Mouse (Mus musculus) gastrocnemius, postnatal 36 days (tissue): ENCODE measurements around the gene BC048562. TPM values are rescaled to one million over a fixed set of nuclear protein-coding genes. Genes with fewer than 3 reads are reported as not detected.

Experiments
- DNase-seq, 2 experiments: peaks; one replicate each; pipeline ENCODE4 v3.0.0; 2022
- intact Hi-C: fragments of 180-260 bp; cut with DNase I; formaldehyde crosslinking; loops from one replicate; pipeline ENCODE4 v1.15.1; 2025
- long read RNA-seq, 2 experiments: library from polyadenylated mRNA; stranded (forward); transcript quantifications; one replicate each; pipeline ENCODE4 v2.0.0; 2021
- total RNA-seq, 2 experiments: library from RNA; stranded (reverse); gene quantifications; 2 replicates each; pipeline ENCODE4 v1.2.3; 2021

Gene BC048562
- total RNA-seq = not detected
- long read RNA-seq, experiment 1 = 0 reads
- long read RNA-seq, experiment 2 = 0 reads

DNA sequence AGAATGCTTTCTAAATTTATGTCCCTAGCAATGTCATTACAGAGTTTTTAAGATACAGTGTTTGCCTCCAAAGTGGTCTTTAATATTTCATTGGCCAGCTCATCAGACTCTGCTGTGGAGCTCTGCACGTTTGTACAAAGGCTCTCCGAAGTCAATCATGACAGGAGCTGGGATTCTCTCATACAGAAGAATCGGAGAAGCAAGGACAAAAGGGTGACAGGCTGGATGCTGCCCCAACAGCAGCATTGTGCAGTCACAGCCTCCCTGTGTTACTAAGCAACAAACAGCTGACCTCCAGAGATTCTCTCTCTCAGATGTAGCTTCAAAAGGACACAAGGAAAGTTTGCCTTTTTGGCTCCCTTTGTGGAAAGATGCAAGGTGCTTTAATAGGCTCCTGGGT, at the start of gene BC048562:
Gene BC048562, plus strand, starts transcription at position 301 of the 400 bp plus-strand sequence.
- DNase-seq = no peak
- intact Hi-C loops = loop anchor here (10.0 kb wide), 1 partner anchor 331 kb away; no protein-coding TSS in a partner anchor

DNA sequence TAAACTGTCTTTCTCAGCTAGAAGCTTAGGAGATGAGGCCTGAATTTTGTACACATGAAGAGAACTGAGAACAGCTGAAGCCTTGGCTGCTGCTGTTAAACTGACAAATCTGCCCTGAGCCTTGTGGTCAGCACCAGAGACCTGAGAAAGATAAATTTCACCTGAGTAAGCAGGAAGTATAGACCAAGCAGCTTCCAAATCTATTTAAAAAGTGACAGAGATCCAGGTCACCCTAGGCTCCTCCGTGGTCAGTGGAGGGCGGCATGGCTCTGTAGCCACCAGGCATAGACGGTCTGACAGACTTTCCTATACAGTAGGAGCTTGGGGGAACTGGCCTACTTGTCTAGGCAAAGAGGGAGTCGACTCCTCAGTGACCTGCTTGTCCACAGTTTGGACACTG, 49.5 kb upstream of the BC048562 start:
- peak in 1 of 2 experiments; percentile 13 for DNase-seq
- intact Hi-C loops = no loop called here

DNA sequence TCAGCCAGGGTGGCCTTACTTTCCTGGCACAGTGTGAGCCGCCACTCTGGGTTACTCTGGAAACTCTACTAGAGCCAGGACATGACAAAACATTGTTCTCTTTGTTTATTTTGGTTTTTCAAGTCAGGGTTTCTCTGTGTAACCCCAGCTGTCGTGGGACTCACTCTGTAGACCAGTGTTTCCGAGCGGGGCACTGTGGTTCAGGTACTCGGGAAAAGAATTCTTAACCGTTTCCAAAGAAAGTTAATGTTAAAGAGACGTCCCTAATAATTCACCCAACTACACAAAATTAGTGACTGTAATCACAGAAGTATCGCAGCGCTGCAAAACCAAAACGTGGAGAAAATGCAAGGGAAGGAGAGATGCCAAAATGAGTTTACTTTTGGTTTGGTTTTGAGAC, 47.7 kb upstream of the BC048562 start:
- DNase-seq = no peak
- intact Hi-C loops = no loop called here

DNA sequence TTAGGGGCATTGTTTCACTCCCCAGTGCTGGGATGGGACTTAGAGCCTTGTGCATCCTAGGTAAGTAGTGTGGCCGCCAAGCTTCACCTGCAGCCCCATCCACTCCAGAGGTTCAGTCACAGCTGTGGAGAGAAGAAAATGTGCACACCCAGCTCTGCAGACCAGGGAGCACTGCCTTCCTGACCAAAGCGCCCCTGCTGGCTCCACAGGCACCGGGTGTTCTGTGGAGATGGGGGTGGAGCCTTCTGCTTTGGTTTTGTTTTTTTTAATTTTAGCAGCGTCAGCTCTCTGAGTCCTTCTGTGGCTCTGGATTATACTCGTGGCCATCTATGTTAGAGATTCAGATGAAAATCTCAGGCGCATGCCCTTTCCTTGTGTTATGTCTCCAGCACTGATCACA, 47.1 kb upstream of the BC048562 start:
- DNase-seq = no peak
- intact Hi-C loops = no loop called here

DNA sequence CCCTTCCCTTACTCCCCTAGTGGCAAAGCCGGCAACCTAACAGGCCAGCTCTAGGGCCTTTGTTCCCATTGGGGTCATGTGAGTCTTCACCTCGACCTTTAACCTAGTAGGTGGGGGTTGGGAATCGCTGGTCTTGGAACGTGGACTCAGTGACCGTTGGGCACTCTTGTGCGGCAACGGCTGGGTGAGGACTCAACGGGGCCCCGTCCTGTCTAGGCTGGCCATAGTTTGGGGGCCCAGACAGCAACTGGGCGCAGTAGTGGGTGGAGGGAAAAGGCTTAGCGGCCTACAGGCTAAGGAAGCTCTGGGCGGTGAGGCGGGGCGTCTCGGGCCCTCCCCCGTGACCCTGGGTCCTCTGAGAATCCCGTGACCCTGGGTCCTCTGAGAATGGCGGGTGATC, 43.6 kb upstream of the BC048562 start, which contains the start of gene 1700102P08Rik:
Gene 1700102P08Rik, plus strand, starts transcription at position 130 of the 400 bp plus-strand sequence.
- intact Hi-C loops = no loop called here
- no peak for DNase-seq

DNA sequence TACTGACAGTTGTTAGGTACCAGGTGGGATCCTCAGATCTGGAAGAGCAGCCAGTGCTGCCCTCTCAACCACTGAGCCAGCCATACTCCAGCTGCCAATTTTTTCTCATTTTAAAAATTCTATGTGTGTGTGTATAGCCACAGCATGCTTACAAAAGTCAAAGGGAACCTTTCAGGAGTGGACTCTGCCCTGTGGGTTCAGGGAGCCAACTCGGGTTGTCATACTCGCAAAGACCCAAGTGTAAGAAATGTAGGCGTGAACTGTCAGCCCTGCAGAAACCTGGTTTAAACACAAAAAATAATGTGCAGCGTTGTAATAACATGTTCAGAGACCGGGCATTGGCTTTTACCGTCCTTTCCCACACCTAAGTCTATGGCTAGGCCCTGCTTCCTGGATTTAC, 42.1 kb upstream of the BC048562 start:
- intact Hi-C loops = no loop called here
- DNase-seq = no peak

DNA sequence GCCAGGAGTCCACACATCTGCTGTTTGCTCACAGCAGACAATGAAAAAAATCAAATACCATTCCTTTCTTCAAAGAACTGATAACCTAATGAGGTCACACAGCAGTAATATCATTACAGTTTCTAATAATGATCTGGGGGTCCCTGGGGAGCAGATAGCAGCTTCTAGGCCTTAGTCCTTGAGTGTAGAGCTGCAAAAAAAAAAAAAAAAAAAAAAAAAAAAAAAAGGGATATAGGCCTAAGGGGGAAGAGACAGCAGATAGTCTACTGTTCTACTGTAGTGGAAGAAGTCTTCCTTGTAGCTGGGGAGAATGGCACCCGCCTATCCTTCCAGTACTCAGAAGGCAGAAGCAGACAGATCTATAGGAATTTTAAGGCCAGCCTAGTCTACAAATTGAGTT, 40.9 kb upstream of the BC048562 start:
- intact Hi-C loops = no loop called here
- DNase-seq = no peak

DNA sequence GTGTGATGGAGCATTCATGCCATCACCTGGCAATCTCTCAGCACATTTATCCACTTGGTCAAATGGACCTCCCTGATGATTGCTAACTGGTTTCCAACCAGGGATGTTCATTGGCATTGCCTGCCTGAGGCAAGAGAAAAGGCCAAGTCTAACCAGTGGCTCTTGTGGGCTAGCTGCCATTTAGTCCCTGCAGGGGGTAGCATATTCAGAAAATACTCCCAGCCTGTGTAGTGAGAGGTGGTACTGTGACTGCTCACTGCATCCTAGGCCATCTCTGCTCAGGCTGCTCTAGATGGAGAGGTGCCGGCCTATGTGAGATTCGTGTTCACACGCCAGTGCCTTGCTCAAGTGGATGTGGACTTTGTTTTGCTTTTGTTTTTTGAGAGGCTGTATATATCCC, 38.0 kb upstream of the BC048562 start:
- no peak for DNase-seq
- intact Hi-C loops = no loop called here

DNA sequence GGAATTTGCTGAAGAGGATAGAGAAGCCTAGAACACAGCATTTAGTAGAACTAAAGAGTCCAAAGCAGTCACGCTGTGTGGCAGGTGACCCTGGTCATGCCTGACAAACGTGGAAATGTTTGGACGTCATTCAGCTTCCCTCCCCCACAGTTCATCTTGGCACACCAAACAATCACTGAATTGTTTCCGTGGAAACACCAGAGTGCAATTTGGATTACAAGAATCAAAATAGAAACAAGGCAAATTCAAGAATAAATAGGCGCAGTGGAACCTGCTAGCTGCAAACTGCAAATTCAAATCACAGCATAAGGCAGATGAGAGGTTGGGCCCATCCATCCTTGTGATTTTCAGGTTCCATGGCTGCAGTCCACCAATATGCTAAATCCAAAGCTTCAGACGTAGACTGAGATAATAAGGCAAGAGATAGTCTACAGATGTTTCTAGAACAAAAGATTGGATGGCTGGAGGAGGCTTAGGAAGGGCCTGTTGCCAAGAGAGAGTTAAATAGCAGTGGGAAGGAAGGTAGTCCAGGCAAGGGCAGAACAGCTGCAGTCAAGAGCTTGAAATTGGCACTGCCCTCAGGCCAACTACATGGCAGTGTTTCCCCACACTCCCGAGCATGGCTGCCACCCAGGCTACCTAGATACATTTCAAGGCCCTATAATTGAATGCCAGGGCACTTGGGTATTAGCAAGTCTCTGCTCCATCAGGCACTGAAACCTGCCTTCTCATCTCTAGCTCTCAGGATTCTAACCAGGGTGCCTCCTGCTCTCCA, 34.9 kb upstream of the BC048562 start:
- intact Hi-C loops = no loop called here
- DNase-seq = peak; percentile 30 to 33

DNA sequence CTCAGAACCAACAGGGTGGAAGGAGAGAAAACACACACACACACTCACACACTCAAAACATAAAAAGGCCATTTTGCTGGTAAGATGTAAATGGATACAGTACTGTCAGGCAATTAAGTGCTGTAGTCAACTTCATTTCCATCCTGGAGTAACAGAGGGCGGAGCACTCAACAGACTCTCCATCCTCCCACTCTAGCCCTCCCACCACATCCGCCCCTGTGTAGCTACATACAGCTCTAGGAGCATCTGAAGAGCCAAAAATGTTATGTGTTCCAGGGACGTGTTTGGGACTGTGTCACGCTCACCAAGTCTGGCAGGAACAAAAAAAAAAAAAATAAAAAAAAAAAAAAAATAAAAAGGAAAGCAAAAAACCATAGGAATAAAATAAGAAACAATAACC, 33.2 kb upstream of the BC048562 start:
- no peak for DNase-seq
- intact Hi-C loops = no loop called here

DNA sequence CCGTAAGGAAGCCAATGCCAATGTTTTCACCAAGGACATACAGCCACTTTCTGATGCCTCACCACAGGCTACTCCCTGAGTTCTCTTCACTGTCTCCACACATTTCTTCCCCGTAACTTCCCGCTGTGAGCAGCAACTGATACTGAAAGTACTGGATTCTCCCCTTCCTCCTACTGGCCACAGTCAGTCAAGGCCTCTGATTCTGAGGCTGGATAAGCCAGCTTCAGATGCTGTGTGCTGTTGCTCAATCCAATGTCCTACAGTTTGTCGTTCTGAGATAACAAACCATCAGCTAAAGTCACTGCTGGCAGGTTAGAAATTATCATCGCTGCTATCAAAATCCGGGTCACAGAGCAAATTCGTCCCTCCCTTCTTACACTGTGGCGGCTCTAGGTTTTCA, 31.8 kb upstream of the BC048562 start:
- DNase-seq = no peak
- intact Hi-C loops = no loop called here

DNA sequence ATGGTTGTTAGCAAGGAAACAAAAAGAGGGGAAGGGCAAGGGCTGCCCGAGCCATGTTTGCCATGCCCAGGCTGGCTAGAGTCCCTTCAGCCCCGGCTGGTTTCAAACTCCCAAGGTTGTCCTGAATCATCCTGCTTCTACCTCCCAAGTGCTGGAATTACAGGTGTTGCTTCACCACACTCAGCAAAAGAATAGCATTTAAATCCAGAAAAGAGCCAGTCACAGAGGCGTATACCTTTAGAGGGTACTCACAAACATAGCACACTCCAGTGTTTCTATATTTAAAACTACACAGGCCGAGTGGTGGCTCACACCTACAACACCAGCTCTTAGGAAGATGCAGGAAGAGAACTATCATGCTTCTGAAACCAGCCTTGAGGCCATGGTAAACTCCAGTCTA, 26.7 kb upstream of the BC048562 start:
- DNase-seq = no peak
- intact Hi-C loops = no loop called here

DNA sequence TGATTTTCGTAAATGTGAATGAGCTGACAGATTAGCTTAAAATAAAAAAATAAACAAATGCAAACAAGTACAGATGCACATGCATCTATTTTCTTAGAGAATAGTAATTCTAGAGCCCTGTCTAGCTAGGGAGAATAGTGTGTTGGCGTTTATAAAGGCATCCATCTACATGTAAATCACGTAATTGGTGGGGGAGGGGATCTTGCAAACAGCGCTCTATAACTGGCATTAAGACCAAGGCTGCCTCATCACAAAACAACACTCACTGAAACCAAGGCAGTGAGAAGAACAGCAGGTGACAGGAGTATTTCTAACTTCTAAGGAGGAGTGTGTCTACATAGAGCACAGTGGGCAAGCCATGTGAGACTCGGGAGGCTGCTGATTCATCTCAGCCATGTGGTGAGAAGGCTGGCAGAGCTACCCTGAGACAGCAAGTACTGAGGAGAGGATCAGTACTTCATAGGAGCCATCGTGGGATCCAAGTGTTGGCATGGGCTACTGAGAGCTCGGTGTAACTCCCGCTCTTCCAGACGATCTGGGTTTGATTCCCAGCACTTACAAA, 24.8 kb upstream of the BC048562 start:
- intact Hi-C loops = no loop called here
- no peak for DNase-seq

DNA sequence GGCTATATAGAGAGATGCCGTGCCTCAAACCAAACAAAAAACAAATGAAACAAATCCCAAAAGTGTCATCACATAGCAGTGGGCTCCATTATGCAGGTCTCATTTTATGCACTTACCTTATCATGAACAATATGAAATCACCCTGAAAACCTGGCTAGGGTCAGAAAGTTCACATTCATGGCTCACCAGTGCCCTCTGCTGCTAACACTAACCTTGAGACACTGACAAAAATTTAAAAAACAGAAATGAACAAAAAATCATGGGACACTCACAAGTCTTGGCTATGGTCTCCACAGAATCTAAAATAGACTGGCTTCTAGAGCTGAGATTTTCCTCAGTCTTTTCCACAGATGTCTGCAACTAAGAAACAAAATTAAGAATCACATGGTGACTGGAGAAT, 24.1 kb upstream of the BC048562 start:
- intact Hi-C loops = loop anchor here (2.0 kb wide), 1 partner anchor 127 kb away; no protein-coding TSS in a partner anchor
- no peak for DNase-seq

DNA sequence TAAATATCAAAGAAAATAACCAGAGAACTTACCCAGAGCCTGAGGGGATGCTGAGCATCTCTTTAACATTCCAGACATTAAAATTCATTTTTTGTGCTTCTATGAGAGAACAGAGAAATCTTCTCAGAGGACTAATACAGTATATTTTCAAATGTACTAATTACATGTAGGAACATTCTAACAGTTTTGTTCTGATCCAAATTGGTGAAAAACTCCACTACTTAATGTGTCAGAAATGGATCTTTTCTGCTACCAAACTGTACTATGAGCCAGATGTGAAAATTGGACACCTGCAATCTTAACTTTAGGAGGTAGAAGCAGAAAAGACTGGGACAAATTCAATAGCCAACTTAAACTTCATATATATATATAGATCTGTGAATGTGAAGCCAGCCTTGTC, 7.9 kb upstream of the BC048562 start, which contains the start of gene Ccdc36:
Gene Ccdc36, minus strand, starts transcription at position 101 of the 400 bp plus-strand sequence.
- DNase-seq = no peak
- intact Hi-C loops = no loop called here

DNA sequence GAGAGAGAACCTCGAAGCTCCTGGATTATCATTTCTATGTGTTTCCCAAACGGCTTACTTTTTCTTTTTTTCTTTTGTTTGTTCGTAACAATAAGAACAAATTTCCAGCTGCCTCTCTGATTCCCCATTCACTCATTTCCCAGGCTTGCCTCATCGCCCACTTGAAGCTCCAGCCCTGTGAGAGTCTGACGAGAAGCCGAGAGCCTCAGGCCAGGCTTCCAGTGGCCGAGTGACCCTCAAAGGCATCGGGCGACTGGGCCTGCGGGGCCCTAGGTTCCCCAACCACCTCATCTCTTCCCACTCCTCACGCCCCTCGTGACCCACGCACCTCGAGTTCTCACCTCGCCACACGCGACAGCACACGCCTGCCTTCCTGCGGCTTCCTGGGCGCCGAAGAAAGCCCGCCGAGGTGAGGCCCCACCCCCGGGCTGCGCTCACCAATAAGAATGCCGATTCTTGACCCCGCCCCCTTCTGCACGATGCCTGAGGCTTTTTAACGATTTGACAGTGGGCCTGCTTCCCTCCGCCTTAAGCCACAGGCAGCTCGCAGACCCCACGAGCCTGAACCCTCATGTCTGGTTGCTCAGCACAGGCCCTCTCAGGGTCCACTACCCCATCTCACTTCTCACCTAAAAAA, 4.7 kb upstream of the BC048562 start:
- intact Hi-C loops = loop anchor here (10.0 kb wide), 1 partner anchor 327 kb away; no protein-coding TSS in a partner anchor
- DNase-seq = no peak

DNA sequence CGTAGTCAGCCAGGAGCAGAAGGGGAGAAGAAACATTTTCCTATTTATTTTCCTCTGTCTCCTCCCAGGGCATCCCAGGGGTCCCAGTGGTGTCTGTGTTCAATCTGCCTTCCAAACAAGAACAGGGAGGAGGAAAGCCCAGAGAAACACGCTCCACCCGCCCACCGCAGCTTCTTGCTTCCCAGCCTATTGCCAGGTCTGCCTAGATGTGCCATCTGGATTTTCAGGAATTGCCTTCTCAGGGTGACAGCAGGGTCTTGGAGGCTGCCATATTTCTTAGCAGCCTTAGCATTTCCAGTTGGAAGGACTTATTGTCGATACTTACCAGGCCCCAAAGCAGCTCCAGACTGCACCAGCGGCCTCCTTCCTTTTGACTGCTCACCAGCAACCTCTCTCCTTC, 2.9 kb downstream of the BC048562 start:
- no peak for DNase-seq
- intact Hi-C loops = loop anchor here (10.0 kb wide), 1 partner anchor 334 kb away; no protein-coding TSS in a partner anchor

DNA sequence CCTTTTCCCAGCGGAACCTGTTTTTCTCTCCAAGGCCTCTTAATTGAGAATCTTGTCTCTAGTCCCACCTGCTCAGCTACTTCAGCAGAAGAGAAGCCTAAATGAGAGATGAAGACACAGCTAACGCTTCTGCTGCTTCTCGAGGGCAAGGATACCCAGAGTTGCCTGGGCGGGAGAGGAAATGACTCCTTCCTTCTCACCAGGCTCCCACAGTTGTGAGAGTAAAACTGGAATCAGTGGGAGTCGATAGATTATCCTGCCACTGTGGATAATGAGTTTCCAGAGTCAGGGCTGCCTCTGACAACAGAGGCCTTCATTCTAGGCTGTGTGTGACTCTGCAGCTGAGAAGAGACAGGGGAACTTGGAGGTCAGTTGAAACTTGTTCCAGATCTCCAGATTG, 4.2 kb downstream of the BC048562 start:
- intact Hi-C loops = no loop called here

DNA sequence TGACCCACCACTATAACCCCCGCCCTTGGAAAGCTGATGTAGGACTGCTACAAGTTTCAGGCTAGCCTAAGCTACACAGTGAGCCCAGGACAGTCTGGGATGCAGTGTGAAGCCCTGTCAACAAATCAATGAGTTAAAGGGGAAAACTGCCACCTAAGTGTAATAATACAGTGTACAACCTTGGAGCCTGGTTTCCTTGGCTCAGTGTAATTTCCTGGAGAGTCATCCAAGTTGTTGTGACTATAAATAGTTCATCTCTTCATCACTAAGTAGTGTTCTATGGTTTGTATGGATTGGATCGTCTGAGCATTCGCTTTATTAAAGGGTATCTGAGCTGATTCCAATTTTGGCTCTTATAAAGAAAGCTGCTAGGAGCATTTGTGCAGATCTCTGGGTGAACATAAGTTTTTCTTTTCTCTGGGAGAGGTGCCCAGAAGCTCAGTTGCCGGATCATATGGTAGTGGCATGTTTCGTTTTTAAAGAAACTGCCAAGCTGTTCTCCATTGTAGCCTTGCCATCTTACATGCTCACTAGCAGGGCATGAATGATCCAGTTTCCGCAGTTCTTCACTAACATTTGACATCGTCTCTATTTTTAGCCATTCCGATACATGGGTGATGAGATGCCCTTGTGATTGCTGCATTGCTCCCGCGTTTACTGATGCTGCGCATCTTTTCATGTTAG, 5.1 kb downstream of the BC048562 start:
- no peak for DNase-seq
- intact Hi-C loops = no loop called here

More for the DNA sequence above, 4.2 kb downstream of the BC048562 start:
- no peak for DNase-seq

DNA sequence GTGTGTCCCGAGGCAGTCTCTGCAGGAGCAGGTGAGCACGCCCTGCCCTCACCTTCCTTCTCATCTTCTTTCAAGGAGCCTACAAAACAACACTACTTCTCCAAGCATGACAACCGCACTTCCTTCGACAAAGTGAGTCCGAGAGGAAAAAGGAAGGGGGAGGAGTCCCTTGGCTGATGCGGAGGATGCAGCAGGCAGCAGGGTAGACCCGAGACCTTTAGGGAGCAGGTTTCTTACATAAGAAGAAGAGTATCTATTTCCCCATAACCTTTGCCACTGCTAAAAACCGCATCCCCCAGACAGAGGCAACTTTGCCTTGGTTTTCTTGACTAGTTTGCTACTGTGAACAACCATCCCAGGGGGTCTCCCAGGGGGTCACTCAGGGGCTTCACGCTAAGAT, 8.8 kb downstream of the BC048562 start:
- no peak for DNase-seq
- intact Hi-C loops = no loop called here

DNA sequence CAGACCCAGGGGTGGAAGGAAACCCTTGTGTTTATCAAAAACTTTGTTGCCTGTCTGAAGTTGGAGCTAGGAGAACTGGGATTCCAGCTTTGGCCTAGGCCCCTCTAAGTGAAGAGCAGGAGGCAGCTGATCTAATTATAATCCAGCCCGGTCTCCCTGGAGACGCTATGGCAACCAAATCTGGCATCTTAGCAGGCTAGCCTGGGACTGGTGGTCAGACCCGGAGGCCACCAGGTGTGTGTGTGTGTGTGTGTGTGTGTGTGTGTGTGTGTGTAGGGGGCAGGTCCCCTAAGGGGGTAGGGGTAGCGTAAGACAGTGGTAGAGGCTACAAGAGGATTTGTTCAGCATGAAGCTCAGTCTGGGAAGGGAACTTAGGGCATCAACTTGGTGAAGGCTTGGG, 13.6 kb downstream of the BC048562 start:
- no peak for DNase-seq
- intact Hi-C loops = no loop called here
